Mouse (Mus musculus) C2C12 (cell line): ENCODE measurements around the gene Gm49425.

Experiments
- CTCF ChIP-seq: IDR thresholded peaks from one replicate; pipeline ENCODE4 v1.5.1; 2011; ENCODE audit not compliant: control insufficient read depth, insufficient read depth, insufficient read length
- MAX ChIP-seq: IDR thresholded peaks from one replicate; pipeline ENCODE4 v1.6.1; 2011; ENCODE audit warnings: mild to moderate bottlenecking, control low read depth

DNA sequence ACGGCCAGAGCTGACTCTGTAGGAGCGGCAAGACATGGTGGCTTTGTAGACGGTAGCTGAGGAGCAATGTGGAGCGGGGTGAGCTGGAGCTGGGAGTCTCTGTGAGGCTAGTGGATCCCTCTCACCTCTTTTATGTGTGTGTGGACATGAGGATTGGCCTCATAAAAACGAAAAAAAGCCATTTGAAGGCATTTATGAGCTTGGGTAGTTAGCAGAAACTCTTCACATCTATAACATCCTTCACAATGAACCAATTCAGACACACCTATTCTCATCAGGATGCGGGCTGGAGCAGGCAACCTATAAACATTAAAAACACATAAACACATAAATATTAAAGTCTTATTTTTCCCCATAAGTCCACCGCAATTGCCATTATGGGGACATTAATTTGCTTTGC lies 15.7 kb upstream of the Gm49425 start, which contains the start of gene Krt84:
- TF ChIP-seq MAX (no peak), CTCF (no peak)
